Mouse (Mus musculus) CH12.LX (cell line): ENCODE measurements around the gene Cdk8. TPM values are rescaled to one million over a fixed set of nuclear protein-coding genes. Genes with fewer than 3 reads are reported as not detected.

ENCODE experiments used
- DNase-seq: peaks from one replicate; pipeline ENCODE4 v3.0.0-alpha.2; 2013; ENCODE audit errors: extremely low read depth
- H3K27ac ChIP-seq: 2 replicates; pipeline ENCODE4 v1.5.1; 2012; ENCODE audit warnings: low read depth, mild to moderate bottlenecking, control low read depth, moderate library complexity; ENCODE audit not compliant: insufficient read depth
- H3K27me3 ChIP-seq: replicated peaks from 2 replicates; pipeline ENCODE3; 2012; ENCODE audit warnings: inconsistent platforms
- H3K36me3 ChIP-seq, 2 experiments: replicated peaks in 1 of 2; 2 replicates each; pipeline versions ENCODE3 to v1.6.1; 2012; ENCODE audit warnings: inconsistent platforms in 1 of 2, low read length in 1 of 2, mild to moderate bottlenecking in 1 of 2, mixed read lengths in 1 of 2, moderate library complexity in 1 of 2; ENCODE audit not compliant: control insufficient read depth in 1 of 2, insufficient read depth in 1 of 2
- H3K4me1 ChIP-seq, 2 experiments: 2 replicates each; pipeline ENCODE4 v1.6.1; 2012; ENCODE audit warnings: inconsistent platforms in 1 of 2, moderate library complexity in 1 of 2; ENCODE audit not compliant: insufficient read depth in 2 of 2, control insufficient read depth in 1 of 2
- H3K4me2 ChIP-seq: 2 replicates; pipeline ENCODE4 v1.6.1; 2012; ENCODE audit warnings: low read depth, mild to moderate bottlenecking, control low read depth; ENCODE audit not compliant: poor library complexity, insufficient read depth, severe bottlenecking
- H3K4me3 ChIP-seq, 3 experiments: fragments of 150-350 bp in 1 of 3; sonication (generic) in 1 of 3; replicated peaks in 1 of 3; 2 replicates each; pipeline versions ENCODE3 to v1.5.1; 2011 to 2012; ENCODE audit warnings: low read depth in 2 of 3, low read length in 2 of 3, mild to moderate bottlenecking in 2 of 3, moderate library complexity in 2 of 3, control low read depth in 1 of 3, improper control_type of control experiment in 1 of 3, inconsistent platforms in 1 of 3, mixed read lengths in 1 of 3; ENCODE audit not compliant: poor library complexity in 1 of 3
- H3K79me2 ChIP-seq: replicated peaks from 2 replicates; pipeline ENCODE4 v1.6.1; 2012; ENCODE audit warnings: mild to moderate bottlenecking, moderate library complexity; ENCODE audit not compliant: control insufficient read depth, poor library complexity, insufficient read depth, severe bottlenecking; ENCODE audit errors: extremely low read depth
- H3K9ac ChIP-seq: 2 replicates; pipeline ENCODE4 v1.6.1; 2012; ENCODE audit warnings: low read depth, mild to moderate bottlenecking, control low read depth, moderate library complexity; ENCODE audit not compliant: insufficient read depth
- H3K9me3 ChIP-seq: replicated peaks from 2 replicates; pipeline ENCODE3; 2012; ENCODE audit warnings: low read length, inconsistent platforms, mixed read lengths
- BHLHE40 ChIP-seq: IDR thresholded peaks from 2 replicates; pipeline ENCODE4 v1.6.1; 2011; ENCODE audit warnings: mild to moderate bottlenecking, low read depth, low read length, improper control_type of control experiment
- E2F4 ChIP-seq: IDR thresholded peaks from 2 replicates; pipeline ENCODE4 v1.6.1; 2011; ENCODE audit warnings: low read depth, low read length, improper control_type of control experiment; ENCODE audit not compliant: insufficient replicate concordance
- IRF4 ChIP-seq: IDR thresholded peaks from 2 replicates; pipeline ENCODE4 v1.6.1; 2014; ENCODE audit warnings: low read depth, mild to moderate bottlenecking, inconsistent platforms, low read length, improper control_type of control experiment
- JUN ChIP-seq: IDR thresholded peaks from 2 replicates; pipeline ENCODE4 v1.6.1; 2011; ENCODE audit warnings: low read depth, mild to moderate bottlenecking, low read length, improper control_type of control experiment, moderate library complexity; ENCODE audit not compliant: insufficient read depth
- MAX ChIP-seq: IDR thresholded peaks from 2 replicates; pipeline ENCODE4 v1.6.1; 2011; ENCODE audit warnings: low read length, improper control_type of control experiment
- MAZ ChIP-seq: IDR thresholded peaks from 2 replicates; pipeline ENCODE4 v1.6.1; 2012; ENCODE audit warnings: low read depth, mild to moderate bottlenecking, inconsistent platforms, low read length, improper control_type of control experiment, moderate library complexity
- MEF2A ChIP-seq: IDR thresholded peaks from 2 replicates; pipeline ENCODE4 v1.6.1; 2014; ENCODE audit warnings: low read depth, mild to moderate bottlenecking, inconsistent platforms, low read length, improper control_type of control experiment, borderline replicate concordance
- PAX5 ChIP-seq: IDR thresholded peaks from 2 replicates; pipeline ENCODE4 v1.6.1; 2012; ENCODE audit warnings: low read length, inconsistent platforms, mixed read lengths
- POLR2AphosphoS2 ChIP-seq: IDR thresholded peaks from 2 replicates; pipeline ENCODE4 v1.6.1; 2011; ENCODE audit warnings: low read depth, low read length, improper control_type of control experiment
- RCOR1 ChIP-seq: conservative IDR thresholded peaks from 2 replicates; pipeline ENCODE4 v1.6.1; 2012; ENCODE audit warnings: low read depth, mild to moderate bottlenecking, inconsistent platforms, low read length, improper control_type of control experiment
- UBTF ChIP-seq: IDR thresholded peaks from 2 replicates; pipeline ENCODE4 v1.6.1; 2012; ENCODE audit warnings: low read depth, mild to moderate bottlenecking, inconsistent platforms, low read length, improper control_type of control experiment, moderate library complexity
- USF1 ChIP-seq: IDR thresholded peaks from 2 replicates; pipeline ENCODE4 v1.6.1; 2014; ENCODE audit warnings: low read depth, mild to moderate bottlenecking, inconsistent platforms, low read length, improper control_type of control experiment
- ZC3H11A ChIP-seq: IDR thresholded peaks from 2 replicates; pipeline ENCODE4 v1.6.1; 2012; ENCODE audit warnings: low read depth, mild to moderate bottlenecking, inconsistent platforms, low read length, improper control_type of control experiment
- ZKSCAN1 ChIP-seq: IDR thresholded peaks from 2 replicates; pipeline ENCODE4 v1.6.1; 2012; ENCODE audit warnings: low read depth, inconsistent platforms, low read length, improper control_type of control experiment, borderline replicate concordance
- dilution Hi-C: fragments of 300-500 bp; cut with MboI; formaldehyde crosslinking; loops from 2 replicates; pipeline ENCODE4 v1.14.3; 2020; ENCODE audit warnings: low sequenced_read_pairs; ENCODE audit not compliant: extremely low pct_unique_long_range_greater_than_20kb, extremely low pct_ligation_motif_present
- in situ Hi-C: fragments of 300-500 bp; cut with MboI; formaldehyde crosslinking; loops from 3 replicates; pipeline ENCODE4 v1.14.3; 2019; ENCODE audit warnings: low sequenced_read_pairs, low pct_ligation_motif_present, low pct_unique_long_range_greater_than_20kb, mixed read lengths
- polyA plus RNA-seq: library from polyadenylated mRNA; unstranded; fragments of >175 nt; gene quantifications from 2 replicates; pipeline ENCODE4 v1.2.1, GENCODE M21; 2012; ENCODE audit warnings: low read depth; ENCODE audit not compliant: insufficient read length
- total RNA-seq, 2 experiments: library from RNA; depleted of rRNA; stranded (reverse); fragments of 300-350 nt in 1 of 2; fragments of >200 nt in 1 of 2; gene quantifications; 2 replicates each; pipeline ENCODE4 v1.2.3; 2012 to 2014

The Cdk8 gene
- total and polyA plus RNA-seq, 3 experiments: 52.6 to 99.1 (median 69.9) TPM

DNA sequence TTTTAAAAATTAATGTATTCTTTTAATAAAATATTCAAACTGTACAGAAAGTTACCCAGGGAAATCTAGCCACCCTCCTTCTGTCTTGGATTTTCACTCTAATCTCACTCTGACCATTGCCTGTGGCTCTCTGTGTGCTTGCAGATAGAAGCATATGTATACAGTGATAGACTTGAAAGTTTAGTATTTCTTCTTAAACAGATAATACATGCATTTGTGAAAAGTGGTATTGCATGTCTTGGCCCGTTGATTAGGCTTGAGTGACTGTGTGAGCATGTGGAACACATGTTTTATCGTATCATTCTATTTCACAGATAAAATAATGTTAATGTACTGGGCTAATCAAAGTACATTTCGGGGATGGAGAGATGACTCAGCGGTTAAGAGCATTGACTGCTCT, 14.2 kb downstream of the Cdk8 start:
- Histone ChIP-seq H3K4me2 (no peak overlapping the region), H3K27ac (no peak overlapping the region), H3K4me1 (peaks cover 2 to 25% of the 10 kb centered on the region in 2 experiments), H3K36me3 (peaks cover 4 to 51% of the 10 kb centered on the region in 2 experiments), H3K27me3 (no peaks in the 10 kb centered on the region), H3K4me3 (no peak overlapping the region), H3K79me2 (peaks cover 47% of the 10 kb centered on the region), H3K9me3 (no peaks in the 10 kb centered on the region), H3K9ac (no peak overlapping the region)
- dilution Hi-C loops (no loop called here), in situ Hi-C loops (no loop called here)
- no peak for DNase-seq
- TF ChIP-seq MEF2A (no peak), USF1 (no peak), E2F4 (no peak), PAX5 (no peak), RCOR1 (no peak), IRF4 (no peak), UBTF (no peak), MAZ (no peak), JUN (no peak), MAX (no peak)

DNA sequence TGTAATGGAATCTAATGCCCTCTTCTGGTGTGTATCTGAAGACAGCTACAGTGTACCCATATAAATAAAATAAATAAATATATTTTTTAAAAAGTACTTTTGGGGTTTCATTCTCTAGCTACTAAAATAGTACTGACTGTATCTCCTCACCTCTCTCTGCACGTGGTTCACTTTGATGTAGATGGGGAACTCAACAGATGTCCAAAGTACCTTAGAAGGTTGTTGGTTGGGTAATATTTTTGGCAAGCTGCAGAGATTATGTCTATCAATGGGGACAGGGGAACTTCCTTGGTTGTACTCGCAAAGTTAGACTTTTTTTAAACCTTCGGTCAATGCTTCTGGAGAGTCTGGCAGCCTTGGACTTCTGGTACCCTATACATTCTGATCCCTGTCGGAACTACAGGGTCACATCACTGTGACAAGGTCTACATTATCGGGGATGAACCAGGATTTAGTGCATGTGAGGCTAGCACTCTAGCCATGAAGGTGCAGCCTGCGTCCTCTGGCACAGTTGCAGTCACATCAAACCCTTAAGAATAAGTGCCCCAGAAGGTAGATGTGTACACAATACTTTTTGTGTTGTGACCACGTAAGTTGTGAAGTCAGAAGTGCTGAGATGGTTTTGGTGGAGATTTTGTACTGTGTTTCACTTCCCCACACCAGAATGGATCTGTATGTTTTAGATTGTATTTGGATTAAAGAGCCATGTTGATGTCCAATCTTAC, 14.8 kb downstream of the Cdk8 start:
- Histone ChIP-seq H3K9ac (no peak overlapping the region), H3K79me2 (peaks cover 41% of the 10 kb centered on the region), H3K27ac (no peak overlapping the region), H3K4me1 (peaks cover 2 to 25% of the 10 kb centered on the region in 2 experiments), H3K9me3 (no peaks in the 10 kb centered on the region), H3K36me3 (peaks cover 4 to 54% of the 10 kb centered on the region in 2 experiments), H3K4me2 (no peak overlapping the region), H3K27me3 (no peaks in the 10 kb centered on the region), H3K4me3 (no peak overlapping the region)
- in situ Hi-C loops (no loop called here), dilution Hi-C loops (no loop called here)
- DNase-seq: no peak
- TF ChIP-seq BHLHE40 (no peak), MAZ (no peak), ZC3H11A (no peak), POLR2AphosphoS2 (no peak), ZKSCAN1 (no peak), RCOR1 (no peak), MAX (no peak)
